Mouse (Mus musculus): ENCODE data around the gene Tuba3b. TPM values are rescaled to one million over a fixed set of nuclear protein-coding genes. Genes with fewer than 3 reads are reported as not detected.

The Tuba3b gene
- not detected in 2 replicates for polyA plus RNA-seq (2015; fragmentation: Nextera tagmentation; extraction: Ambion mirVana)

DNA sequence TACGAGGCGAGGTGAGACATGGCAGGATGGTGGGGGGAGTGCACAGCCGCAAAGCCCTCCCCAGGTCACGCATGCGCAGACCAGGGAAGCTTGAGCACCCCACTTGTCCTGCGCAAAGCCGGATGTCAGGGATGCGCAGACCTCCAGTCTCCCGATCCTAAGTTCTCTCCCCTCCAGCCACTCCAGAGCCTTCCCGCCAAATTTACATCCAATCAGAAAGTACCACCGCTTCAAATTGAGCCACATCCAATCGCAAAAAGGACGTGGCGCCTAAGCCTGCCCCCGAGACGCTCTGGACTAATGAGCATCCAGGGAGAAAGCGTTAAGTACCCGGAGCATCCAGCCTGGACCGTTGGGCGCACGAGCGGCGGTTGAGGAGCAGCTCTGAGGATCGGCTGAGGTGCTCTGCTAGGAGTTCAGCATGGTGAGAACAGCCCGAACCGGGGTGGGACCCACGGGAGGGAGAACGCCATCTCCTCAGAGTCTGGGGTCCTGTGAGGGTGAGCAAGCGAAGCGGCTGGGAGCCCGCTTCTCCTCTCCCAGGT, at the start of gene Tuba3b:
Gene Tuba3b, plus strand, starts transcription at position 92 of the 545 bp plus-strand sequence.
- Histone ChIP-seq H3K27ac (replicated peaks) (no peak within 1 kb of the TSS), H3K9ac (no peak within 1 kb of the TSS), H3K27me3 (no peaks in the 10 kb centered on the region), H3K4me3 (no peak within 1 kb of the TSS), H3K4me1 (replicated peaks) (no peaks in the 10 kb centered on the region), H3K36me3 (no peaks in the 10 kb centered on the region), H3K4me2 (no peak within 1 kb of the TSS), H3K9me3 (no peaks in the 10 kb centered on the region)
- ATAC-seq (ENCODE audit: low read depth) = no peak
- WGBS = 96% methylated on average over 31 of the region's 31 CpGs

DNA sequence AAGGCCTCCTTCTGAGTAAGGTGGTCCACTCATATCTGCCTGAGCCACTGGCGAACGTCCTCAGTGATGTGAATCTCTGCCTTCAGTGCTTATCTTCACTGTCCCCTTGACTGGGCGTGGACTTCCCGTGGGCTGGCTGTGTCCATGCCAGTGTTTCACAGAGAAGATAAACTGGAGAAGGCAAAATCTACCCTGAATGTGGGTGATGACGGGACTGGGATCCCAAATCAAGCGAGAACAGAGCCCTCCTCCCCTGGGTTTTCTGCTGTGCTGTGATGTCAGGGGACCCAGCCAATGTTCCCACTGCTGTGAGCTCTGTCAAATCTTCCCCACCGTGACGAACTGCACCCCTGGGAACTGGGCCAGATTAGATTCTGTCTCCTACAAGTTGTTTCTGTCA, 48.3 kb upstream of the Tuba3b start:
- no peaks in the 10 kb centered on the region for H3K9me3 ChIP-seq
- peaks cover 10% of the 10 kb centered on the region; the same call in 1 of the 2 replicates for H3K4me1 ChIP-seq (replicated peaks)
- no peak for ATAC-seq (ENCODE audit: low read depth)
- no peak overlapping the region for H3K27ac ChIP-seq (replicated peaks)
- no peaks in the 10 kb centered on the region for H3K27me3 ChIP-seq
- 78% methylated on average over 8 of the region's 8 CpGs for WGBS
- H3K4me3 ChIP-seq = no peak overlapping the region
- no peak overlapping the region for H3K4me2 ChIP-seq
- no peaks in the 10 kb centered on the region for H3K36me3 ChIP-seq
- H3K9ac ChIP-seq = no peak overlapping the region

GRCm38 (mm10) chr6:145567832-145568231, 47.7 kb upstream of the Tuba3b start:
- no peaks in the 10 kb centered on the region for H3K36me3 ChIP-seq
- H3K4me2 ChIP-seq = no peak overlapping the region
- no peaks in the 10 kb centered on the region for H3K9me3 ChIP-seq
- no peaks in the 10 kb centered on the region for H3K27me3 ChIP-seq
- no peak for ATAC-seq (ENCODE audit: low read depth)
- peaks cover 10% of the 10 kb centered on the region; the same call in 1 of the 2 replicates for H3K4me1 ChIP-seq (replicated peaks)
- no peak overlapping the region for H3K9ac ChIP-seq
- WGBS = 86% methylated on average over 3 of the region's 3 CpGs
- no peak overlapping the region for H3K4me3 ChIP-seq
- H3K27ac ChIP-seq (replicated peaks) = no peak overlapping the region

DNA sequence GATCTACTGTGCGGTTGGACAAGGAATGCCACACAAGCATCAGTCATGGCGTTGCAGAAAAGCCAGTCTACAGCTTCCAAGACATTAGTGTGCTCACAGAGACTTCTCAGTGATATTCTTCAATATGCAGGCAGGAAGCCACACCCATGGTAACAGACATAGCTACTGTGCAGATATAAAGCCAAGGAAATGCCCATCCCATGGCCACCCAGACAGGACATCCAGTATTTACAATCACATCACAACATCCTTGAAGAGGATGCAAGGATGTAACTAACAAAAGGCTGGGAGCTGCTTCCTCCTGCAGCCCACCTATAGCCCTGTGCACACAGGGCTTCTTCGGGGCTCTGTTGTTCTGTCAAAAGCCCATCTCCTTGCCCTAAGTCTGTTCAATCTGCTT, 46.9 kb upstream of the Tuba3b start:
- peaks cover 10% of the 10 kb centered on the region; the same call in 1 of the 2 replicates for H3K4me1 ChIP-seq (replicated peaks)
- H3K9me3 ChIP-seq = no peaks in the 10 kb centered on the region
- H3K4me2 ChIP-seq = no peak overlapping the region
- H3K36me3 ChIP-seq = no peaks in the 10 kb centered on the region
- no peak for ATAC-seq (ENCODE audit: low read depth)
- H3K27me3 ChIP-seq = no peaks in the 10 kb centered on the region
- H3K9ac ChIP-seq = no peak overlapping the region
- H3K4me3 ChIP-seq = no peak overlapping the region
- WGBS = 88% methylated on average over 3 of the region's 3 CpGs
- no peak overlapping the region for H3K27ac ChIP-seq (replicated peaks)

DNA sequence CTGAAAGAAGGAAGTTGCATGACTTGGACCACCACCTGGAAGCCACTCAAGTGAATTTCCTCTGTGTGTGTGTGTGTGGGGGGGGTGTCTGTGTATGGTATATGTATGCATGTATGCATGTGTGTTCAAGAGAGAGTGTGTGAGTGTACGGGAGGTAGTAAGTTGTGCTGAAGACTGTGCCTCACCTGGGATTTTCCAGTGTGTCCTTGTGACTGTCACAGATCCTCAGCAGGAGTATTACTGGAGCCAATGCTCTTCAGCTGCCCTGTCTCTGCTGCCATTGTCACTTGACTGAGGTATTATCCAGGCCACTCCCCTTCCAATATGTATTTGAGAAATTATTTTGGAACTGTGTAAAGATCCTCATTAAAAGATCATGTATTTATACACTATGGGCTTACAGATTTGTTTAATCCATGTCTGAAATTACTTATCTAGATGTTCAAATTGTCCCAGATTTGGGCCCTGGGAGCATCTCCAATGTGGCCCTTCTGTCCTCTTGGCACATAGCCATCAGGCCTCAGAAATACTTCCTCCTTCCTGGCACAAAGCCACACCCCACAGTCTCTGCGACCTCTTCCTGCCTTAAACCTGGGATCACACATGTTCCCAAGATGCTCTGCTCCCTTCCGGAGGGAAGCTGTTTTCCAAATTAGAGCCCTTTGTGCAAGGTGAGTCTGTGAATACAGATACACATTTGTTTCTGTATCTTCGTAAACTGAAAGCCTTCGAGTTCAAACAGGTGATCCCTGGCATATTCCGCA, 42.1 kb upstream of the Tuba3b start:
- H3K4me1 ChIP-seq (replicated peaks) = peaks cover 6% of the 10 kb centered on the region; the same call in 1 of the 2 replicates
- H3K9me3 ChIP-seq = no peaks in the 10 kb centered on the region
- no peak for ATAC-seq (ENCODE audit: low read depth)
- H3K4me2 ChIP-seq = no peak overlapping the region
- H3K9ac ChIP-seq = no peak overlapping the region
- no peak overlapping the region for H3K4me3 ChIP-seq
- no peaks in the 10 kb centered on the region for H3K27me3 ChIP-seq
- WGBS = 83% methylated on average over 6 of the region's 6 CpGs
- H3K36me3 ChIP-seq = no peaks in the 10 kb centered on the region
- no peak overlapping the region for H3K27ac ChIP-seq (replicated peaks)

- WGBS = 94% methylated on average over 4 of the region's 4 CpGs
- Histone ChIP-seq H3K9me3 (no peaks in the 10 kb centered on the region), H3K36me3 (no peaks in the 10 kb centered on the region), H3K9ac (no peak overlapping the region), H3K4me2 (no peak overlapping the region), H3K27me3 (no peaks in the 10 kb centered on the region), H3K4me3 (no peak overlapping the region), H3K27ac (replicated peaks) (no peak overlapping the region), H3K4me1 (replicated peaks) (peaks cover 22% of the 10 kb centered on the region; the same call in 1 of the 2 replicates)
- ATAC-seq (ENCODE audit: low read depth) = no peak
Observed at GRCm38 (mm10) chr6:145576762-145577161, 38.8 kb upstream of the Tuba3b start.

- 49% methylated on average over 10 of the region's 10 CpGs for WGBS
- H3K9me3 ChIP-seq = no peaks in the 10 kb centered on the region
- H3K9ac ChIP-seq = no peak overlapping the region
- H3K27ac ChIP-seq (replicated peaks) = peak overlapping the region; percentile 55
- no peak overlapping the region for H3K4me3 ChIP-seq
- ATAC-seq (ENCODE audit: low read depth) = peak; percentile 65
- no peaks in the 10 kb centered on the region for H3K36me3 ChIP-seq
- H3K4me1 ChIP-seq (replicated peaks) = peaks cover 22% of the 10 kb centered on the region; the same call in 1 of the 2 replicates
- no peaks in the 10 kb centered on the region for H3K27me3 ChIP-seq
- H3K4me2 ChIP-seq = no peak overlapping the region
Observed at GRCm38 (mm10) chr6:145578457-145579185, 36.9 kb upstream of the Tuba3b start.

DNA sequence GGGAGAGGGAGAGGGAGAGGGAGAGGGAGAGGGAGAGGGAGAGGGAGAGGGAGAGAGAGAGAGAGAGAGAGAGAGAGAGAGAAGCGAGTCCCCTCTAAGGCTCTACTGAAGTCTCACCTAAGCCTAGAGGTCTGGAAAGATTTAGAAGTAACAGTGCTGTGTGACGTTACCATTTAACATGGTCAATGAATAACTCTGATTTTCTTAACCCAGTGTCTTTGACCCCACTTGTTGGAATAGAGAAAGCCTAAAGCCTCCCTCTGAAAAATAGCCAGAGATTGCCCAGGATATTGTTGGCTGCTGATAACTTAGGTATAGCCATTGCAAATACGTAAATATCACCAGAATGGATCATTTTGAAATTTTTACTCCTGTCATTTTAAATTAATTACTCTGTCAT, 35.8 kb upstream of the Tuba3b start:
- Histone ChIP-seq H3K27me3 (no peaks in the 10 kb centered on the region), H3K9me3 (no peaks in the 10 kb centered on the region), H3K4me3 (no peak overlapping the region), H3K36me3 (no peaks in the 10 kb centered on the region), H3K4me1 (replicated peaks) (peaks cover 22% of the 10 kb centered on the region; the same call in 1 of the 2 replicates), H3K27ac (replicated peaks) (no peak overlapping the region), H3K9ac (no peak overlapping the region), H3K4me2 (no peak overlapping the region)
- no peak for ATAC-seq (ENCODE audit: low read depth)
- 80% methylated on average over 3 of the region's 3 CpGs for WGBS

- H3K9me3 ChIP-seq = no peaks in the 10 kb centered on the region
- H3K4me3 ChIP-seq = no peak overlapping the region
- peaks cover 30% of the 10 kb centered on the region; the same call in 1 of the 2 replicates for H3K4me1 ChIP-seq (replicated peaks)
- H3K27me3 ChIP-seq = no peaks in the 10 kb centered on the region
- 76% methylated on average over 10 of the region's 10 CpGs for WGBS
- no peak overlapping the region for H3K27ac ChIP-seq (replicated peaks)
- H3K9ac ChIP-seq = no peak overlapping the region
- no peak for ATAC-seq (ENCODE audit: low read depth)
- H3K4me2 ChIP-seq = no peak overlapping the region
- no peaks in the 10 kb centered on the region for H3K36me3 ChIP-seq
Observed at GRCm38 (mm10) chr6:145581366-145582170, 34.0 kb upstream of the Tuba3b start.

DNA sequence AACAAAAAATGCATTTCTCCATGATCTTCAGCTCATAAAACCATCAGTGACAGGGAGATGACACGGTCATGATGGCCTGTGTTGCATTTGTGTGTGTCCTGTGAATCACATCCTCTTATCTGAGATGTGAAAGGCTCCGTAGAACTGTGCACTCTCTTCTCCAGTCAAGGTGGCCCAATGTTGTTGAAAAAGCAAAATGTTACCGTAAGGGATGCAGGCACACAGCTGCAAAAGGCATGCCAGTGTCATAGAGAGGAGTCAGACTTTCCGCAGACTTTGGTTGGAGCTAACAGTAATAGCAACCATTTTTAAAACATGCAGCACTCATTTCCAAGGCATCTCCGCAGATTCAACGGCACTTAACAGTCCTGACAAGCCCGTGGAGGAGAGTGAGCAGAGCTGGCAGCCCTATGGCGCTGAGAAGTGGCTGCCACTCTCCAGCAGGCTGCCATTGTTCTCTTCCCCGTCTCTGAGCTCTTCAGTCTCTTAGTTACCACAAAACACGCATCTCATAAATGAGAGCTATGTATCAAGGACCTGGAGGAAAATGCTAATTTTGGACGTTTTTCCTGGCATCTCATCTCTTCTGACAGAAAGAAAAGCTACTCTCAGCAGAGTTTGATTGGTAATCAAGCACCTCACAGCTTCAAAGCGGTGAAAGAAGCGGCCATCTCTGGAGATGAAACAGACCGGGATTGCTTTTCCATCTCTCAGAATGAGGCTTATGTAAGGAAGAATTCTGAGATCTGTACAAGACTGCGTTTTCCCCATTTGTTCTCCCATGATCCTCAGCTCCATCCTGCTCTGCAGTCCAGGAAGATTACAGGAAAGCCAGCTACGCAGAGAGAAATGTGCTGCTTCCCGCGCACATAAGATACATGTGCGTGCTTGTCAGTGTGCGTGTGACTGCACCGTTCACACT, 30.2 kb upstream of the Tuba3b start:
- H3K4me2 ChIP-seq = 0 out of 2 replicates have a peak overlapping the region, but pooled peaks have one; percentile 4
- H3K9me3 ChIP-seq = no peaks in the 10 kb centered on the region
- no peak overlapping the region for H3K9ac ChIP-seq
- H3K4me3 ChIP-seq = no peak overlapping the region
- no peaks in the 10 kb centered on the region for H3K27me3 ChIP-seq
- no peaks in the 10 kb centered on the region for H3K36me3 ChIP-seq
- ATAC-seq (ENCODE audit: low read depth) = no peak
- 72% methylated on average over 21 of the region's 21 CpGs for WGBS
- no peak overlapping the region for H3K27ac ChIP-seq (replicated peaks)
- H3K4me1 ChIP-seq (replicated peaks) = 0 out of 2 replicates have a peak, but pooled peaks cover 16% of the 10 kb centered on the region

Measured in neural tube, embryonic 13.5 days (tissue).